In genomic region chr6:48739780-48740055, GRCm38 (mm10) we compare ENCODE assay signal across 15 mouse cellular contexts. TPM values are rescaled to one million over a fixed set of nuclear protein-coding genes. Genes with fewer than 3 reads are reported as not detected.
DNase-seq lines count a peak whose midpoint lies in the region; ATAC-seq and TF ChIP-seq lines count a peak whose summit lies in the region.
"Had no signal": no experiment of that assay in that cellular context is flagged by ENCODE, and none has a peak within 500 bp of the region (broad histone marks: within the 10 kb centered on the region; RNA-seq: fewer than 3 reads in every experiment).

No protein-coding gene starts in this region.

- TF ChIP-seq CTCF in lung, adult 2 months (IDR thresholded peaks at IDR 0.05; ENCODE audit: insufficient read depth, low read length) = no peak

- no peaks in the 10 kb centered on the region for H3K36me3 ChIP-seq in heart, embryonic 11.5 days (ENCODE audit: control insufficient read depth, insufficient read depth, low read length)
- no peaks in the 10 kb centered on the region for H3K36me3 ChIP-seq in heart, embryonic 16.5 days (ENCODE audit: control insufficient read depth, insufficient read depth)
- H3K36me3 ChIP-seq: embryonic facial prominence, embryonic 13.5 days had no signal

- no peak for DNase-seq in heart, adult 18-20 months
- DNase-seq in lung, adult 2 months = no peak
- no peak for DNase-seq in lung, postnatal 36 days
- DNase-seq in naive thymus-derived CD4-positive, alpha-beta T cell, adult 2 months (ENCODE audit: low read depth) = peak; percentile 61
- DNase-seq in cerebellum, postnatal 36 days = no peak
- DNase-seq: cerebellum, adult 9-11 months; gastrocnemius, postnatal 14 days; layer of hippocampus, adult 9-11 months had no signal

- TF ChIP-seq POLR2A in lung, adult 2 months (IDR thresholded peaks at IDR 0.05; ENCODE audit: borderline replicate concordance, extremely low read depth, low read depth, low read length) = no peak

- no peak overlapping the region for H3K27ac ChIP-seq in heart, embryonic 11.5 days (ENCODE audit: low read depth, low read length)
- H3K27ac ChIP-seq in heart, embryonic 16.5 days (ENCODE audit: low read length) = peak overlapping the region; percentile 69
- H3K27ac ChIP-seq: embryonic facial prominence, embryonic 13.5 days; hindbrain, postnatal 0 days had no signal

- peaks cover 23% of the 10 kb centered on the region for H3K27me3 ChIP-seq in heart, embryonic 11.5 days (ENCODE audit: control insufficient read depth, insufficient read depth, low read length)
- peaks cover 23% of the 10 kb centered on the region for H3K27me3 ChIP-seq in heart, embryonic 16.5 days (ENCODE audit: control insufficient read depth, insufficient read depth, low read length)

- H3K4me1 ChIP-seq in heart, embryonic 11.5 days (ENCODE audit: control insufficient read depth, insufficient read depth, low read length) = peaks cover 11% of the 10 kb centered on the region
- H3K4me1 ChIP-seq in lung, adult 2 months (ENCODE audit: control insufficient read depth, insufficient read depth, low read length) = peaks cover 6% of the 10 kb centered on the region
- peaks cover 10% of the 10 kb centered on the region for H3K4me1 ChIP-seq in heart, embryonic 16.5 days (ENCODE audit: control insufficient read depth, insufficient read depth, low read length)

- 74% methylated on average over 3 of the region's 3 CpGs for WGBS in heart, embryonic 11.5 days (ENCODE audit: insufficient replicate concordance)
- WGBS in lung, adult 2 months = 39% methylated on average over 3 of the region's 3 CpGs
- WGBS in heart, embryonic 16.5 days = 64% methylated on average over 3 of the region's 3 CpGs

- no peak for ATAC-seq in heart, embryonic 11.5 days (replicated peaks; ENCODE audit: insufficient number of reproducible peaks, low FRiP score, low TSS enrichment)
- no peak for ATAC-seq in heart, embryonic 16.5 days (replicated peaks; ENCODE audit: extremely low read depth, insufficient read depth, low FRiP score)
- no peak for ATAC-seq in erythroid progenitor cell, adult 5-6 weeks (replicated peaks; ENCODE audit: low FRiP score, poor library complexity, severe bottlenecking)
- ATAC-seq: forebrain, embryonic 14.5 days; hindbrain, postnatal 0 days had no signal

- H3K4me3 ChIP-seq in heart, embryonic 11.5 days (ENCODE audit: low read depth, low read length) = no peak overlapping the region; the same call in 1 of the 2 replicates
- H3K4me3 ChIP-seq in lung, adult 2 months (replicated peaks; ENCODE audit: extremely low read depth, low read depth, low read length) = peak overlapping the region; percentile 44
- peak overlapping the region; percentile 44 for H3K4me3 ChIP-seq in heart, embryonic 16.5 days (ENCODE audit: low read length)
- H3K4me3 ChIP-seq: embryonic facial prominence, embryonic 13.5 days had no signal

- H3K4me2 ChIP-seq in heart, embryonic 11.5 days = peak overlapping the region; percentile 45
- peak overlapping the region; percentile 39 for H3K4me2 ChIP-seq in heart, embryonic 16.5 days (ENCODE audit: low read depth, low read length)
- H3K4me2 ChIP-seq: embryonic facial prominence, embryonic 13.5 days had no signal

- H3K9ac ChIP-seq in heart, embryonic 11.5 days (ENCODE audit: low read depth, low read length) = no peak overlapping the region
- H3K9ac ChIP-seq in heart, embryonic 16.5 days (ENCODE audit: low read length) = no peak overlapping the region
- H3K9ac ChIP-seq: embryonic facial prominence, embryonic 13.5 days had no signal

- no peaks in the 10 kb centered on the region for H3K9me3 ChIP-seq in heart, embryonic 11.5 days (replicated peaks; ENCODE audit: control insufficient read depth, low read length)
- no peaks in the 10 kb centered on the region for H3K9me3 ChIP-seq in heart, embryonic 16.5 days (replicated peaks; ENCODE audit: control insufficient read depth, low read length)
- H3K9me3 ChIP-seq: embryonic facial prominence, embryonic 13.5 days had no signal

RNA-seq across cellular contexts. Expression of gene Gimap1, which starts 0.9 kb away (rescaled TPM):
- 17.6 and 22.5 TPM in 2 replicates for polyA plus RNA-seq in heart, embryonic 11.5 days (2014; fragmentation: Nextera tagmentation; extraction: Ambion mirVana)
- total RNA-seq in heart, adult 18-20 months (2021) = 10 to 100 TPM in 1 of 2 experiments, 1 to 10 TPM in 1; 9.9 to 13.3 TPM
- 29.9 and 35.2 TPM in 2 replicates for polyA plus RNA-seq in lung, adult 2 months (2012; rRNA removed)
- 30.4 and 35.0 TPM in 2 replicates for polyA plus RNA-seq in heart, embryonic 16.5 days (2015; fragmentation: Nextera tagmentation; extraction: Ambion mirVana)
- 4.3 and 7.1 TPM in 2 replicates for total RNA-seq in erythroid progenitor cell, adult 5-6 weeks (2015; ENCODE audit: low replicate concordance)
- total RNA-seq in erythroid progenitor cell, adult 5-6 weeks (2017; ENCODE audit: low replicate concordance) = 3.6 and 4.3 TPM in 2 replicates

RNA-seq across cellular contexts. Expression of gene Gimap5, which starts 6.3 kb away (rescaled TPM):
- 5.3 and 5.9 TPM in 2 replicates for polyA plus RNA-seq in heart, embryonic 11.5 days (2014; fragmentation: Nextera tagmentation; extraction: Ambion mirVana)
- total RNA-seq in heart, adult 18-20 months (2021) = 1 to 10 TPM; 4.9 to 5.0 TPM
- polyA plus RNA-seq in lung, adult 2 months (2012; rRNA removed) = 28.6 and 32.8 TPM in 2 replicates
- 8.3 and 9.8 TPM in 2 replicates for polyA plus RNA-seq in heart, embryonic 16.5 days (2015; fragmentation: Nextera tagmentation; extraction: Ambion mirVana)
- total RNA-seq in erythroid progenitor cell, adult 5-6 weeks (2015; ENCODE audit: low replicate concordance) = 8.0 and 23.4 TPM in 2 replicates
- total RNA-seq in erythroid progenitor cell, adult 5-6 weeks (2017; ENCODE audit: low replicate concordance) = 2.8 and 4.2 TPM in 2 replicates

RNA-seq across cellular contexts. Expression of gene Gimap7, which starts 21.3 kb away (rescaled TPM):
- not detected in 2 replicates for polyA plus RNA-seq in heart, embryonic 11.5 days (2014; fragmentation: Nextera tagmentation; extraction: Ambion mirVana)
- 1 to 10 TPM in 1 of 2 experiments, under 1 TPM in 1; 0.27 to 1.7 TPM for total RNA-seq in heart, adult 18-20 months (2021)
- polyA plus RNA-seq in lung, adult 2 months (2012; rRNA removed) = 0.72 and 1.2 TPM in 2 replicates
- polyA plus RNA-seq in heart, embryonic 16.5 days (2015; fragmentation: Nextera tagmentation; extraction: Ambion mirVana) = 0.43 TPM in 1 of 2 replicates, not detected in the other
- 6.1 and 10.5 TPM in 2 replicates for total RNA-seq in erythroid progenitor cell, adult 5-6 weeks (2015; ENCODE audit: low replicate concordance)
- 4.0 TPM in 1 of 2 replicates, not detected in the other for total RNA-seq in erythroid progenitor cell, adult 5-6 weeks (2017; ENCODE audit: low replicate concordance)
- total RNA-seq: gastrocnemius, postnatal 14 days; hindbrain, postnatal 0 days had no signal
- polyA plus RNA-seq: embryonic facial prominence, embryonic 13.5 days; forebrain, embryonic 14.5 days; hindbrain, postnatal 0 days; limb, embryonic 11.5 days had no signal

RNA-seq across cellular contexts. Expression of gene Gm28053, which starts 21.3 kb away (rescaled TPM):
- 2.6 and 4.8 TPM in 2 replicates for polyA plus RNA-seq in heart, embryonic 11.5 days (2014; fragmentation: Nextera tagmentation; extraction: Ambion mirVana)
- total RNA-seq in heart, adult 18-20 months (2021) = 1 to 10 TPM; 3.8 to 4.0 TPM
- polyA plus RNA-seq in lung, adult 2 months (2012; rRNA removed) = 1.8 TPM in 1 of 2 replicates, not detected in the other
- polyA plus RNA-seq in heart, embryonic 16.5 days (2015; fragmentation: Nextera tagmentation; extraction: Ambion mirVana) = 2.3 and 5.2 TPM in 2 replicates
- total RNA-seq in erythroid progenitor cell, adult 5-6 weeks (2015; ENCODE audit: low replicate concordance) = not detected in 2 replicates
- total RNA-seq in erythroid progenitor cell, adult 5-6 weeks (2017; ENCODE audit: low replicate concordance) = 1.9 and 23.4 TPM in 2 replicates
- total RNA-seq: hindbrain, postnatal 0 days had no signal
- polyA plus RNA-seq: forebrain, embryonic 14.5 days; hindbrain, postnatal 0 days; limb, embryonic 11.5 days had no signal

RNA-seq across cellular contexts. Expression of gene Gimap3, which starts 30.9 kb away (rescaled TPM):
- polyA plus RNA-seq in heart, embryonic 11.5 days (2014; fragmentation: Nextera tagmentation; extraction: Ambion mirVana) = not detected in 2 replicates
- total RNA-seq in heart, adult 18-20 months (2021) = 1 to 10 TPM in 1 of 2 experiments, under 1 TPM in 1; 0.57 to 6.9 TPM
- 12.5 and 15.4 TPM in 2 replicates for polyA plus RNA-seq in lung, adult 2 months (2012; rRNA removed)
- polyA plus RNA-seq in heart, embryonic 16.5 days (2015; fragmentation: Nextera tagmentation; extraction: Ambion mirVana) = 0.14 and 0.25 TPM in 2 replicates
- total RNA-seq in erythroid progenitor cell, adult 5-6 weeks (2015; ENCODE audit: low replicate concordance) = 8.8 and 14.1 TPM in 2 replicates
- 4.4 and 7.1 TPM in 2 replicates for total RNA-seq in erythroid progenitor cell, adult 5-6 weeks (2017; ENCODE audit: low replicate concordance)
- total RNA-seq: hindbrain, postnatal 0 days had no signal
- polyA plus RNA-seq: embryonic facial prominence, embryonic 13.5 days; forebrain, embryonic 14.5 days; hindbrain, postnatal 0 days; limb, embryonic 11.5 days had no signal
